Mouse (Mus musculus): ENCODE data around the gene Tirap.
"Not testable (repeated sequence)": the region's sequence is repeated elsewhere in the genome, so short reads cannot be mapped to it uniquely, and the experiment has no call there.

GRCm38 (mm10) chr9:35147261-35147660 lies 52.8 kb downstream of the Tirap start:
- not testable (repeated sequence) for TF ChIP-seq CTCF (IDR thresholded peaks at IDR 0.05; ENCODE audit: borderline replicate concordance, insufficient read depth, low read depth, low read length); POLR2A (IDR thresholded peaks at IDR 0.05; ENCODE audit: borderline replicate concordance, insufficient read depth, low read length)

Data from cerebellum, adult 2 months (tissue).